Mouse (Mus musculus) heart, adult 2 months (tissue): Measurements from ENCODE around the gene Gnrhr. TPM values are rescaled to one million over a fixed set of nuclear protein-coding genes. Genes with fewer than 3 reads are reported as not detected.

ENCODE experiments used
- DNase-seq, 2 experiments: peaks; one replicate each; pipeline ENCODE4 v3.0.0; 2021
- H3K27ac ChIP-seq: fragments of 200-600 bp; 2 replicates; pipeline ENCODE4 v1.8.1; 2022
- H3K27me3 ChIP-seq: fragments of 200-500 bp; 2 replicates; pipeline ENCODE4 v1.6.1; 2012; ENCODE audit warnings: mild to moderate bottlenecking, low read length, inconsistent platforms, mixed read lengths; ENCODE audit not compliant: control insufficient read depth, insufficient read depth
- H3K36me3 ChIP-seq: fragments of 200-500 bp; 2 replicates; pipeline ENCODE4 v1.6.1; 2012; ENCODE audit warnings: low read length, inconsistent platforms; ENCODE audit not compliant: control insufficient read depth, insufficient read depth
- H3K4me1 ChIP-seq: fragments of 200-500 bp; 2 replicates; pipeline ENCODE4 v1.6.1; 2011; ENCODE audit warnings: low read length; ENCODE audit not compliant: control insufficient read depth, insufficient read depth
- H3K4me3 ChIP-seq: fragments of 200-600 bp; 2 replicates; pipeline ENCODE4 v1.8.1; 2022
- H3K79me2 ChIP-seq: fragments of 200-500 bp; replicated peaks from 2 replicates; pipeline ENCODE4 v1.6.1; 2012; ENCODE audit warnings: mild to moderate bottlenecking, inconsistent platforms, low read length, moderate library complexity, mixed read lengths; ENCODE audit not compliant: control insufficient read depth, insufficient read depth
- H3K9ac ChIP-seq: fragments of 200-500 bp; 2 replicates; pipeline ENCODE4 v1.6.1; 2012; ENCODE audit warnings: low read depth, mild to moderate bottlenecking, control low read depth, inconsistent platforms, low read length, mixed read lengths
- CTCF ChIP-seq: fragments of 200-600 bp; IDR thresholded peaks from 2 replicates; pipeline ENCODE4 v1.8.1; 2022; ENCODE audit warnings: antibody characterized with exemption, mild to moderate bottlenecking, moderate library complexity
- EP300 ChIP-seq: fragments of 200-500 bp; IDR thresholded peaks from 2 replicates; pipeline ENCODE4 v1.6.1; 2011; ENCODE audit warnings: low read depth, low read length, control low read depth; ENCODE audit not compliant: insufficient read depth
- POLR2A ChIP-seq: fragments of 200-500 bp; IDR thresholded peaks from 2 replicates; pipeline ENCODE4 v1.6.1; 2011; ENCODE audit warnings: mild to moderate bottlenecking, low read depth, low read length, control low read depth; ENCODE audit not compliant: insufficient read depth
- WGBS: fragments of 180-500 bp; shearing (Covaris S2); methylation state at CpG from one replicate; pipeline ENCODE4 v1.1.7; 2018; 5-methylcytosine and 5-hydroxymethylcytosine counted together
- intact Hi-C: fragments of 180-260 bp; cut with DNase I; formaldehyde crosslinking; loops from one replicate; pipeline ENCODE4 v1.15.1; 2025
- polyA plus RNA-seq: library from polyadenylated mRNA; depleted of rRNA; stranded (reverse); fragments of >200 nt; gene quantifications from 2 replicates; pipeline ENCODE4 v1.2.3, GENCODE M21; 2012; rRNA removed
- total RNA-seq, 2 experiments: library from RNA; stranded (reverse); gene quantifications; 2 replicates each; pipeline ENCODE4 v1.2.3; 2021

Gene Gnrhr
- total and polyA plus RNA-seq, 3 experiments: 0.14 to 0.45 (median 0.34) TPM

- Histone ChIP-seq H3K27ac (no peak overlapping the region), H3K4me3 (no peak overlapping the region), H3K27me3 (no peaks in the 10 kb centered on the region), H3K9ac (no peak overlapping the region), H3K36me3 (no peaks in the 10 kb centered on the region), H3K4me1 (no peaks in the 10 kb centered on the region), H3K79me2 (no peaks in the 10 kb centered on the region)
- intact Hi-C loops: loop anchor here (1.0 to 5.0 kb wide), 2 partner anchors 123 to 221 kb away; partner anchors contain the start of gene Cenpc1
- no peak for TF ChIP-seq POLR2A
- TF ChIP-seq CTCF: peak; percentile 62
- TF ChIP-seq EP300: no peak
- peak in 1 of 2 experiments; percentile 10 for DNase-seq
- 23% methylated on average over 5 of the region's 5 CpGs for WGBS
These were observed 6.9 kb downstream of the Gnrhr start for GRCm38 (mm10) chr5:86190770-86191169.

- Histone ChIP-seq H3K36me3 (no peaks in the 10 kb centered on the region), H3K9ac (no peak overlapping the region), H3K27ac (no peak overlapping the region), H3K4me3 (no peak overlapping the region), H3K79me2 (no peaks in the 10 kb centered on the region), H3K4me1 (no peaks in the 10 kb centered on the region), H3K27me3 (no peaks in the 10 kb centered on the region)
- DNase-seq: peak in 1 of 2 experiments; percentile 18
- TF ChIP-seq EP300 (no peak), CTCF (no peak), POLR2A (no peak)
- WGBS: 51% methylated on average over 15 of the region's 15 CpGs
- intact Hi-C loops: loop anchor here (5.0 kb wide), 1 partner anchor 123 kb away; the partner anchor contains the start of gene Cenpc1
These were observed 7.4 kb downstream of the Gnrhr start for GRCm38 (mm10) chr5:86190290-86190689.

- intact Hi-C loops: no loop called here
- Histone ChIP-seq H3K9ac (no peak overlapping the region), H3K36me3 (no peaks in the 10 kb centered on the region), H3K4me1 (no peaks in the 10 kb centered on the region), H3K27me3 (no peaks in the 10 kb centered on the region), H3K4me3 (no peak overlapping the region), H3K79me2 (no peaks in the 10 kb centered on the region), H3K27ac (no peak overlapping the region)
- no peak for DNase-seq
- TF ChIP-seq EP300: no peak
- 47% methylated on average over 6 of the region's 6 CpGs for WGBS
These were observed 10.3 kb downstream of the Gnrhr start for GRCm38 (mm10) chr5:86187441-86187840.

- TF ChIP-seq CTCF (no peak), EP300 (no peak), POLR2A (no peak)
- Histone ChIP-seq H3K4me1 (peaks cover 2% of the 10 kb centered on the region; the same call in 1 of the 2 replicates), H3K4me3 (no peak overlapping the region), H3K9ac (no peak overlapping the region), H3K27ac (no peak overlapping the region), H3K27me3 (no peaks in the 10 kb centered on the region), H3K36me3 (peaks cover 4% of the 10 kb centered on the region; the same call in 1 of the 2 replicates), H3K79me2 (no peaks in the 10 kb centered on the region)
- intact Hi-C loops: loop anchor here (2.0 to 5.0 kb wide), 2 partner anchors 109 to 634 kb away; partner anchors contain the start of gene Cenpc1
- 45% methylated on average over 2 of the region's 2 CpGs for WGBS
- DNase-seq: no peak
These were observed 23.9 kb downstream of the Gnrhr start for GRCm38 (mm10) chr5:86173778-86174177.

- no peaks in the 10 kb centered on the region for H3K27me3 ChIP-seq
- H3K4me1 ChIP-seq: peaks cover 2% of the 10 kb centered on the region; the same call in 1 of the 2 replicates
- H3K79me2 ChIP-seq: no peaks in the 10 kb centered on the region
- peak; percentile 87 for TF ChIP-seq POLR2A
- no peak for TF ChIP-seq EP300
- intact Hi-C loops: loop anchor here (2.0 to 5.0 kb wide), 2 partner anchors 108 to 635 kb away; partner anchors contain the start of gene Cenpc1
- peak within 1 kb of the TSS; percentile 81 for H3K9ac ChIP-seq
- peak; percentile 97 to 98 for DNase-seq
- H3K36me3 ChIP-seq: peaks cover 4% of the 10 kb centered on the region; the same call in 1 of the 2 replicates
- H3K27ac ChIP-seq: peak within 1 kb of the TSS; percentile 87
- WGBS: under 1% methylated on average over 67 of the region's 67 CpGs
- peak within 1 kb of the TSS; percentile 80 for H3K4me3 ChIP-seq
These were observed 25.1 kb downstream of the Gnrhr start, which contains the start of gene Uba6 for GRCm38 (mm10) chr5:86172449-86173161. Gene Uba6, minus strand, starts transcription at chr5:86172803.

- 2% methylated on average over 15 of the region's 15 CpGs for WGBS
- no peak for DNase-seq
- Histone ChIP-seq H3K9ac (peak overlapping the region; percentile 81), H3K27me3 (no peaks in the 10 kb centered on the region), H3K79me2 (no peaks in the 10 kb centered on the region), H3K27ac (peak overlapping the region; percentile 87), H3K4me1 (peaks cover 2% of the 10 kb centered on the region; the same call in 1 of the 2 replicates), H3K36me3 (peaks cover 4% of the 10 kb centered on the region; the same call in 1 of the 2 replicates), H3K4me3 (peak overlapping the region; percentile 80)
- TF ChIP-seq EP300 (no peak), CTCF (no peak), POLR2A (no peak)
- intact Hi-C loops: loop anchor here (2.0 to 5.0 kb wide), 2 partner anchors 107 to 635 kb away; partner anchors contain the start of gene Cenpc1
These were observed 25.6 kb downstream of the Gnrhr start for GRCm38 (mm10) chr5:86172088-86172448.

Other genes starting within 250 kb of the Gnrhr start
- gene Cenpc1, start 132.3 kb downstream of the Gnrhr start, total RNA-seq: 1 to 10 TPM; 4.3 to 5.3 TPM
- 2.3 and 3.0 TPM in 2 replicates for gene Cenpc1, start 132.3 kb downstream of the Gnrhr start, polyA plus RNA-seq
- under 1 TPM; 0.64 to 0.68 TPM for gene Stap1, start 126.2 kb downstream of the Gnrhr start, total RNA-seq
- gene Stap1, start 126.2 kb downstream of the Gnrhr start, polyA plus RNA-seq: 0.56 and 0.57 TPM in 2 replicates
- gene Uba6, start 25.1 kb downstream of the Gnrhr start, total RNA-seq: 1 to 10 TPM; 6.3 to 8.8 TPM
- gene Uba6, start 25.1 kb downstream of the Gnrhr start, polyA plus RNA-seq: 1.4 and 3.3 TPM in 2 replicates
- gene Tmprss11c, start 91.4 kb upstream of the Gnrhr start, total RNA-seq: not detected
- not detected in 2 replicates for gene Tmprss11c, start 91.4 kb upstream of the Gnrhr start, polyA plus RNA-seq
- not detected for gene Tmprss11d, start 175.5 kb upstream of the Gnrhr start, total RNA-seq
- gene Tmprss11d, start 175.5 kb upstream of the Gnrhr start, polyA plus RNA-seq: not detected in 2 replicates